Mouse (Mus musculus) left cerebral cortex, adult 2 months (tissue): ENCODE results near the gene Nebl. TPM values are rescaled to one million over a fixed set of nuclear protein-coding genes. Genes with fewer than 3 reads are reported as not detected.

Source experiments
- DNase-seq, 2 experiments: peaks; one replicate each; pipeline ENCODE4 v3.0.0; 2021 to 2022; ENCODE audit warnings: low spot score in 2 of 2, mixed read lengths in 1 of 2; ENCODE audit errors: extremely low spot score in 1 of 2
- H3K27ac ChIP-seq: fragments of 200-600 bp; 2 replicates; pipeline ENCODE4 v1.8.1; 2022
- H3K4me3 ChIP-seq: fragments of 200-600 bp; 2 replicates; pipeline ENCODE4 v1.8.1; 2022
- CTCF ChIP-seq: fragments of 200-600 bp; IDR thresholded peaks from 2 replicates; pipeline ENCODE4 v1.8.1; 2022; ENCODE audit warnings: antibody characterized with exemption, mild to moderate bottlenecking, moderate library complexity
- intact Hi-C: fragments of 180-260 bp; cut with DNase I; formaldehyde crosslinking; loops from one replicate; pipeline ENCODE4 v1.15.1; 2025
- total RNA-seq, 2 experiments: library from RNA; stranded (reverse); gene quantifications; 2 replicates each; pipeline ENCODE4 v1.2.3; 2021

Nebl gene
- total RNA-seq, 2 experiments from 2014 or later, result 80.3 to 80.9 TPM

GRCm38 (mm10) chr2:17669000-17669399 is 62.3 kb downstream of the Nebl start:
- no peak for DNase-seq
- TF ChIP-seq CTCF, result no peak
- Histone ChIP-seq H3K27ac (no peak overlapping the region), H3K4me3 (no peak overlapping the region)
- intact Hi-C loops, result no loop called here

- 0 out of 2 replicates have a peak overlapping the region, but pooled peaks have one; percentile 4 for H3K4me3 ChIP-seq
- TF ChIP-seq CTCF, result no peak
- H3K27ac ChIP-seq, result no peak overlapping the region
- DNase-seq, result no peak
- intact Hi-C loops, result no loop called here
These were observed 73.1 kb downstream of the Nebl start for GRCm38 (mm10) chr2:17658176-17658575.

GRCm38 (mm10) chr2:17650147-17650834 is 81.0 kb downstream of the Nebl start:
- Histone ChIP-seq H3K4me3 (no peak overlapping the region), H3K27ac (no peak overlapping the region)
- no peak for TF ChIP-seq CTCF
- DNase-seq, result no peak
- intact Hi-C loops, result no loop called here

GRCm38 (mm10) chr2:17649728-17650127 is 81.5 kb downstream of the Nebl start:
- TF ChIP-seq CTCF, result no peak
- Histone ChIP-seq H3K27ac (no peak overlapping the region), H3K4me3 (no peak overlapping the region)
- no peak for DNase-seq
- intact Hi-C loops, result loop anchor here (10.0 kb wide), 1 partner anchor 375 kb away; no protein-coding TSS in a partner anchor

- intact Hi-C loops, result loop anchor here (1.0 to 10.0 kb wide), 4 partner anchors 86 to 380 kb away; partner anchors contain the start of gene Nebl
- Histone ChIP-seq H3K27ac (no peak overlapping the region), H3K4me3 (no peak overlapping the region)
- peak; percentile 65 to 70 for DNase-seq
- TF ChIP-seq CTCF, result peak; percentile 77
These were observed 86.7 kb downstream of the Nebl start for GRCm38 (mm10) chr2:17644282-17645262.

GRCm38 (mm10) chr2:17643869-17644268 is 87.4 kb downstream of the Nebl start:
- no peak for DNase-seq
- no peak; the same call in 1 of the 2 replicates for TF ChIP-seq CTCF
- intact Hi-C loops, result loop anchor here (1.0 to 10.0 kb wide), 4 partner anchors 87 to 381 kb away; partner anchors contain the start of gene Nebl
- no peak overlapping the region for H3K4me3 ChIP-seq
- no peak overlapping the region for H3K27ac ChIP-seq

- intact Hi-C loops, result loop anchor here (5.0 to 10.0 kb wide), 2 partner anchors 220 to 382 kb away; no protein-coding TSS in a partner anchor
These were observed 88.5 kb downstream of the Nebl start for GRCm38 (mm10) chr2:17642770-17643169.

GRCm38 (mm10) chr2:17640861-17641260 is 90.4 kb downstream of the Nebl start:
- intact Hi-C loops, result loop anchor here (5.0 to 10.0 kb wide), 2 partner anchors 219 to 384 kb away; no protein-coding TSS in a partner anchor
- no peak for DNase-seq
- Histone ChIP-seq H3K4me3 (no peak overlapping the region), H3K27ac (no peak overlapping the region)
- no peak for TF ChIP-seq CTCF

More at GRCm38 (mm10) chr2:17642770-17643169, 88.5 kb downstream of the Nebl start:
- DNase-seq, result no peak
- Histone ChIP-seq H3K27ac (no peak overlapping the region), H3K4me3 (no peak overlapping the region)
- no peak for TF ChIP-seq CTCF

- TF ChIP-seq CTCF, result no peak
- Histone ChIP-seq H3K27ac (no peak overlapping the region), H3K4me3 (no peak overlapping the region)
- no peak for DNase-seq
- intact Hi-C loops, result no loop called here
These were observed 92.6 kb downstream of the Nebl start for GRCm38 (mm10) chr2:17638631-17639030.

- no peak for TF ChIP-seq CTCF
- H3K27ac ChIP-seq, result no peak overlapping the region
- intact Hi-C loops, result no loop called here
- no peak overlapping the region for H3K4me3 ChIP-seq
- DNase-seq, result no peak
These were observed 107.3 kb downstream of the Nebl start for GRCm38 (mm10) chr2:17623931-17624330.

GRCm38 (mm10) chr2:17610259-17610658 is 121.0 kb downstream of the Nebl start:
- H3K27ac ChIP-seq, result no peak overlapping the region
- DNase-seq, result no peak
- no peak for TF ChIP-seq CTCF
- intact Hi-C loops, result no loop called here
- no peak overlapping the region for H3K4me3 ChIP-seq

GRCm38 (mm10) chr2:17603573-17603972 is 127.7 kb downstream of the Nebl start:
- intact Hi-C loops, result no loop called here
- no peak for DNase-seq
- Histone ChIP-seq H3K27ac (no peak overlapping the region), H3K4me3 (no peak overlapping the region)
- TF ChIP-seq CTCF, result no peak
